Mouse (Mus musculus) stomach, postnatal 0 days (tissue): ENCODE measurements at regions not wholly inside any gene's neighbourhood (a gene's known extent, or its start where the extent isn't known, plus 50 kb on each side); places are given as distances from the start of the nearest gene placed in this dataset.

ENCODE experiments used
- ATAC-seq: fragments of 200-750 bp; cut with Nextera tagmentation; 2 replicates; pipeline ENCODE4 v1.8.0; 2017; ENCODE audit not compliant: low FRiP score, low TSS enrichment
- DNase-seq: peaks from one replicate; pipeline ENCODE4 v3.0.0-alpha.2; 2016; ENCODE audit warnings: low spot score
- H3K27ac ChIP-seq: fragments of 300-500 bp; sonication (generic); replicated peaks from 2 replicates; pipeline ENCODE4 v1.5.1; 2014; ENCODE audit warnings: mild to moderate bottlenecking, control low read depth
- H3K27me3 ChIP-seq: fragments of 300-500 bp; sonication (generic); 2 replicates; pipeline ENCODE4 v1.6.1; 2014; ENCODE audit warnings: low read length; ENCODE audit not compliant: control insufficient read depth, insufficient read depth
- H3K36me3 ChIP-seq: fragments of 300-500 bp; sonication (generic); 2 replicates; pipeline ENCODE4 v1.6.1; 2014; ENCODE audit warnings: low read length, mixed read lengths; ENCODE audit not compliant: control insufficient read depth, insufficient read depth
- H3K4me1 ChIP-seq: fragments of 300-500 bp; sonication (generic); replicated peaks from 2 replicates; pipeline ENCODE4 v1.6.1; 2014; ENCODE audit warnings: antibody characterized with exemption; ENCODE audit not compliant: control insufficient read depth, insufficient read depth
- H3K4me2 ChIP-seq: fragments of 300-500 bp; sonication (generic); replicated peaks from 2 replicates; pipeline ENCODE4 v1.6.1; 2014; ENCODE audit warnings: low read depth, mild to moderate bottlenecking, control low read depth, moderate library complexity
- H3K4me3 ChIP-seq: fragments of 300-500 bp; sonication (generic); 2 replicates; pipeline ENCODE4 v1.5.1; 2014; ENCODE audit warnings: low read depth, low read length, control low read depth
- H3K9ac ChIP-seq: fragments of 300-500 bp; sonication (generic); 2 replicates; pipeline ENCODE4 v1.6.1; 2014; ENCODE audit warnings: mild to moderate bottlenecking, low read length, control low read depth, mixed read lengths
- H3K9me3 ChIP-seq: fragments of 300-500 bp; sonication (generic); 2 replicates; pipeline ENCODE4 v1.6.1; 2016; ENCODE audit warnings: low read length; ENCODE audit not compliant: control insufficient read depth
- CTCF ChIP-seq: IDR thresholded peaks from 2 replicates; pipeline ENCODE4 v1.5.1; 2016; ENCODE audit warnings: antibody characterized with exemption, low read depth, mild to moderate bottlenecking, moderate library complexity
- EP300 ChIP-seq: optimal IDR thresholded peaks from 2 replicates; pipeline ENCODE3; 2016; ENCODE audit warnings: antibody characterized with exemption
- WGBS: fragments of 180-500 bp; shearing (Covaris S2); extraction: QIAGEN DNeasy Blood & Tissue Kit; methylation state at CpG from one replicate; pipeline ENCODE4 v1.1.7; 2014; 5-methylcytosine and 5-hydroxymethylcytosine counted together

- no peaks in the 10 kb centered on the region for H3K36me3 ChIP-seq
- H3K9ac ChIP-seq, result no peak overlapping the region
- H3K9me3 ChIP-seq, result no peaks in the 10 kb centered on the region
- ATAC-seq (no peak), DNase-seq (no peak)
- no peak overlapping the region for H3K4me3 ChIP-seq
- no peak overlapping the region for H3K27ac ChIP-seq
- H3K4me2 ChIP-seq, result no peak overlapping the region
- H3K27me3 ChIP-seq, result no peaks in the 10 kb centered on the region
- TF ChIP-seq EP300 (no peak), CTCF (no peak)
- 17% methylated on average over 1 of the region's 1 CpGs for WGBS
- H3K4me1 ChIP-seq, result no peaks in the 10 kb centered on the region
Measured at GRCm38 (mm10) chr1:137083500-137083899, 123.3 kb upstream of the Nr5a2 start.

- DNase-seq (no peak), ATAC-seq (no peak)
- WGBS, result 59% methylated on average over 11 of the region's 11 CpGs
- H3K9ac ChIP-seq, result no peak overlapping the region
- H3K9me3 ChIP-seq, result no peaks in the 10 kb centered on the region
- H3K4me1 ChIP-seq, result no peaks in the 10 kb centered on the region
- no peak overlapping the region for H3K4me2 ChIP-seq
- no peaks in the 10 kb centered on the region for H3K36me3 ChIP-seq
- no peak overlapping the region for H3K27ac ChIP-seq
- no peak overlapping the region for H3K4me3 ChIP-seq
- no peak for TF ChIP-seq EP300
- no peak for TF ChIP-seq CTCF
- no peaks in the 10 kb centered on the region for H3K27me3 ChIP-seq
Measured at GRCm38 (mm10) chr1:137079401-137080003, 119.3 kb upstream of the Nr5a2 start.

- no peak for DNase-seq
- Histone ChIP-seq H3K36me3 (no peaks in the 10 kb centered on the region), H3K4me1 (no peaks in the 10 kb centered on the region), H3K9me3 (no peaks in the 10 kb centered on the region), H3K27ac (no peak overlapping the region), H3K4me2 (no peak overlapping the region), H3K9ac (no peak overlapping the region), H3K27me3 (no peaks in the 10 kb centered on the region), H3K4me3 (no peak overlapping the region)
- no peak for TF ChIP-seq EP300
- no peak for TF ChIP-seq CTCF
- no peak for ATAC-seq
- 24% methylated on average over 9 of the region's 9 CpGs for WGBS
Measured at GRCm38 (mm10) chr1:137074787-137075186, 114.5 kb upstream of the Nr5a2 start.

- no peak overlapping the region for H3K9ac ChIP-seq
- no peak for ATAC-seq
- TF ChIP-seq CTCF, result no peak
- no peak for TF ChIP-seq EP300
- H3K4me3 ChIP-seq, result no peak overlapping the region
- no peaks in the 10 kb centered on the region for H3K27me3 ChIP-seq
- H3K9me3 ChIP-seq, result no peaks in the 10 kb centered on the region
- H3K4me1 ChIP-seq, result no peaks in the 10 kb centered on the region
- no peak overlapping the region for H3K27ac ChIP-seq
- DNase-seq, result no peak
- WGBS, result 61% methylated on average over 8 of the region's 8 CpGs
- no peaks in the 10 kb centered on the region for H3K36me3 ChIP-seq
- H3K4me2 ChIP-seq, result no peak overlapping the region
Measured at GRCm38 (mm10) chr1:137073857-137074572, 113.8 kb upstream of the Nr5a2 start.

- DNase-seq (no peak), ATAC-seq (no peak)
- H3K4me2 ChIP-seq, result no peak overlapping the region
- TF ChIP-seq EP300 (no peak), CTCF (no peak)
- WGBS, result 84% methylated on average over 4 of the region's 4 CpGs
- H3K4me1 ChIP-seq, result no peaks in the 10 kb centered on the region
- H3K27me3 ChIP-seq, result no peaks in the 10 kb centered on the region
- no peak overlapping the region for H3K4me3 ChIP-seq
- H3K36me3 ChIP-seq, result no peaks in the 10 kb centered on the region
- no peak overlapping the region for H3K9ac ChIP-seq
- H3K9me3 ChIP-seq, result no peaks in the 10 kb centered on the region
- H3K27ac ChIP-seq, result no peak overlapping the region
Measured at GRCm38 (mm10) chr1:137060914-137061313, 100.7 kb upstream of the Nr5a2 start.

- no peak for DNase-seq
- H3K36me3 ChIP-seq, result no peaks in the 10 kb centered on the region
- no peak for ATAC-seq
Measured at GRCm38 (mm10) chr1:137053134-137053533, 92.9 kb upstream of the Nr5a2 start.

More at GRCm38 (mm10) chr1:137053134-137053533, 92.9 kb upstream of the Nr5a2 start:
- no peak for TF ChIP-seq CTCF
- no peak for TF ChIP-seq EP300
- Histone ChIP-seq H3K27me3 (no peaks in the 10 kb centered on the region), H3K4me1 (no peaks in the 10 kb centered on the region), H3K9ac (no peak overlapping the region), H3K4me3 (no peak overlapping the region), H3K9me3 (no peaks in the 10 kb centered on the region), H3K27ac (no peak overlapping the region), H3K4me2 (no peak overlapping the region)
